Mouse (Mus musculus): ENCODE measurements around the gene Ddx43. TPM values are rescaled to one million over a fixed set of nuclear protein-coding genes. Genes with fewer than 3 reads are reported as not detected.
A peak's percentile ranks its signal among the peaks of the same experiment; 100 is the strongest.

The Ddx43 gene
- total RNA-seq, 2 experiments from 2014 or later, result 0.14 TPM; not detected in 1

- DNase-seq (ENCODE audit: low spot score in 2 of 2), result no peak
These were observed 43.8 kb downstream of the Ddx43 start for GRCm38 (mm10) chr9:78439426-78439825.

- DNase-seq (ENCODE audit: low spot score in 2 of 2), result no peak
These were observed 46.6 kb downstream of the Ddx43 start for GRCm38 (mm10) chr9:78442237-78442578.

DNA sequence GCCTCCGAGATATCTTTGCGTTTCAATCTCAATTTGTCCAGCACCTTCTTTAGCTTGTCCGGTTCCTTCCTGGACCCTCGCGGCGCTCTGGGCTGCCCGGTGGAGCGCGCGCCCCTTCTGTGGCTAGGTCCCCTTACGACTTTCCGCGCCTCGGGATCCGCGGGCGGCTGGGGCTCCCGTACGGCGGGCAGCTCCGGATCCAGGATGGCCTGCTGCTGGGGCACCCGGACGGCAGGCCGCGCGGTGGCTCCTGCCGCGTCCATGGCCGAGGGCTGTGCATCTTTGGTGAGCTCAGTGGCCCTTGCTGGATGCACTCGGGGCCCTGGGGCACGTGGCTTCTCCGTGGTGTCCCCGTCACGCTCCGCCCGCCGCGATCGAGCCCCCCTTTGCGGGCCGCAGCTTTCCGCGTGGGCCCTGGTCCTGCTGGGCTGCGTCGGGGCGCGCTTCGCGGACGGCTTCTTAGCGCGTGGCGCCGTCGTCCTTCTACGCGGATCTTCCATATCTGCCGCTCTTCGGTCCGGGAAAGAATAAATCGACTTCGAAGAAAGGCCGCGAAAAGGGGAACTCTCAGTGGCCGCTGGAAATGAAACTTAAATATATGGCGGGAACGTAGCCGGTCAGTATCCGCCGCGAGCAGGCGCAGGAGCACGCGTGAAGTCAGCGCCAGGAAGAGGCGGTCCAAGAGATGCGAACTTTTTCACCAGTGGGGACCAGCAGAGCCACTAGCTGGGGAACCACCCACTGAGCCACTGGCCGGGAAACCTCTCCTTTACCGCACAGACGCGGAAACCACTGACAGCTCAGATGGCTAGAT, 47.2 kb downstream of the Ddx43 start, which contains the start of gene Cgas:
Cgas (minus strand) TSS at position 659 of the 814 bp plus-strand sequence.
- peak; percentile 11 to 19 for DNase-seq (ENCODE audit: low spot score in 2 of 2)

- no peak for DNase-seq (ENCODE audit: low spot score in 2 of 2)
These were observed 52.0 kb downstream of the Ddx43 start for GRCm38 (mm10) chr9:78447606-78447972.

- peak; percentile 88 to 90 for DNase-seq (ENCODE audit: low spot score in 2 of 2)
These were observed 52.6 kb downstream of the Ddx43 start, which contains the start of the genes Mto1 and Gm17324 for GRCm38 (mm10) chr9:78447973-78448873. Gene Mto1, plus strand, starts transcription at chr9:78448208. Gene Gm17324, minus strand, starts transcription at chr9:78448786.

DNA sequence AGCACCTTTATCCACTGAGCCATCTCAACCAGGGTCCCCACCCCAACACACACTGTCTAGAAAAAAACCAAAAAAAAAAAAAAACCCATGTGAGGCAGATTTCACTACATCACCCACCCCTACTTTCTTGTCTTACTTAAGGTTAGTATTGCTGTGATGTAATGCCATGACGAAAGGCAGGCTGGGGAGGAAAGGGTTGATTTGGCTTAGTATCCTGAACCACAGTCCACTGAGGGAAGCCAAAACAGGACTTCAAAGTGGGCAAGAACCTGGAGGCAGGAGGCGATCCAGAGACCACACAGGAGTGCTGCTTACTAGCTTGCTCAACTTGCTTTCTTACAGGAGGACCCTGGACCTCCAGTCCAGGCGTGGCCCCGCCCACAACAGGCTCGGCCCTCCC, 54.8 kb downstream of the Ddx43 start:
- DNase-seq (ENCODE audit: low spot score in 2 of 2), result no peak

DNA sequence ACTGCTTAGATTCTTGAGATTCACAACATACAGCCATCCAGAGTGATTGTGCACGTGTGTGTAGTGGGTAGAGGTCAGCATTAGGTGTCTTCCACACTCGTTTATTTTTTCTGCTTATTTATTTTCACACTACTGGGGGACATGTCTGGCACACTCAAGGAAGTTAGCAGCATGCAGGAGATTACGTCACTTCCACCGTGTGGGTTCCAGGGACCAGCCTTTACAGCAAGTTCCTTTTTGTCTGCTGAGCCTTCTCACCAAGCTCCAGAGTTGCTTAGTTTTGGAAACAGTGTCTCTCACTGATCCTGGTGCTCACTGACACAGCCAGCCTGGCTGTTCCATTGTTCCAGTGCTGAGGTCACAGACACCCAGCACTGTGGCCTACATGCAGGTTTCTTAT, 55.8 kb downstream of the Ddx43 start:
- DNase-seq (ENCODE audit: low spot score in 2 of 2), result no peak

GRCm38 (mm10) chr9:78457026-78457425, 61.4 kb downstream of the Ddx43 start:
- no peak for DNase-seq (ENCODE audit: low spot score in 2 of 2)

GRCm38 (mm10) chr9:78463337-78463736, 67.8 kb downstream of the Ddx43 start:
- DNase-seq (ENCODE audit: low spot score in 2 of 2), result no peak

DNA sequence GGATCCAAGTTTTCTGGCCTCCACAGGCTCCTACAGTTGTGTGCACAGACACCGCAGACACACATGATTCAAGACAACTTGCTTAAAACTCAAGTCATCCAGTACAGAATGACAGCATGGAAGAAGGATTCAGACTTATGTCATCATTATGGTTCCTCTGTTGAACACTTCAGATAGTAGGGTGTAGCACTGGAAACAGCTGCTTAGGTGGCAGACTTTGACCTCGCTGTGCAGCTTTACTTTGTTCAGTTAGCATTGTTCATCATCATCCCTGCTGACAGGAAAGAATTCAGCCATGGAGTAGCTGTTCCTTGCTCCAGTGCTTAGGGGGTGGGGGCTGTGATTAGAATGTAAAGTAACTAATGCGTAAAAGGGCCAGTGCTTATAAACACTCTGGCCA, 70.1 kb downstream of the Ddx43 start:
- no peak for DNase-seq (ENCODE audit: low spot score in 2 of 2)

Other genes starting within 250 kb of the Ddx43 start
- gene Gsta4, start 213.0 kb upstream of the Ddx43 start, total RNA-seq (2021), result 10 to 100 TPM; 41.1 to 51.5 TPM
- gene Gsta1, start 165.1 kb upstream of the Ddx43 start, total RNA-seq (2021), result not detected
- gene Gm3776, start 138.6 kb upstream of the Ddx43 start, total RNA-seq (2021), result not detected
- gene Gm10639, start 105.9 kb upstream of the Ddx43 start, total RNA-seq (2021), result under 1 TPM in 1 of 2 experiments, not detected in 1; 0.93 TPM
- not detected for gene Omt2a, start 81.0 kb upstream of the Ddx43 start, total RNA-seq (2021)
- gene Omt2b, start 68.2 kb upstream of the Ddx43 start, total RNA-seq (2021), result not detected
- gene Gsta2, start 40.0 kb upstream of the Ddx43 start, total RNA-seq (2021), result not detected
- not detected for gene Dppa5a, start 27.6 kb upstream of the Ddx43 start, total RNA-seq (2021)
- gene Ooep, start 17.1 kb upstream of the Ddx43 start, total RNA-seq (2021), result under 1 TPM; 0.21 to 0.29 TPM
- 1 to 10 TPM in 1 of 2 experiments, under 1 TPM in 1; 0.81 to 1.1 TPM for gene Cgas, start 47.5 kb downstream of the Ddx43 start, total RNA-seq (2021)
- gene Mto1, start 52.4 kb downstream of the Ddx43 start, total RNA-seq (2021), result 10 to 100 TPM; 22.8 to 23.9 TPM
- 1 to 10 TPM; 1.0 to 1.2 TPM for gene Gm17324, start 53.0 kb downstream of the Ddx43 start, total RNA-seq (2021)
- 1,000 to 10,000 TPM; 3,391 to 3,794 TPM for gene Eef1a1, start 93.4 kb downstream of the Ddx43 start, total RNA-seq (2021)
- gene Slc17a5, start 192.3 kb downstream of the Ddx43 start, total RNA-seq (2021), result 10 to 100 TPM; 19.3 to 20.0 TPM
- 1 to 10 TPM; 6.3 to 7.4 TPM for gene Cd109, start 219.8 kb downstream of the Ddx43 start, total RNA-seq (2021)

Data from layer of hippocampus, postnatal 14 days (tissue).